Mouse (Mus musculus) liver, embryonic 15.5 days (tissue): ENCODE measurements around the gene Hscb. TPM values are rescaled to one million over a fixed set of nuclear protein-coding genes. Genes with fewer than 3 reads are reported as not detected.

Experiments
- ATAC-seq: fragments of 200-750 bp; cut with Nextera tagmentation; 2 replicates; pipeline ENCODE4 v1.8.0; 2017; ENCODE audit warnings: moderate number of reproducible peaks, mild to moderate bottlenecking, moderate library complexity; ENCODE audit not compliant: insufficient read depth
- H3K27ac ChIP-seq: fragments of 300-500 bp; sonication (generic); replicated peaks from 2 replicates; pipeline ENCODE4 v1.5.1; 2015; ENCODE audit warnings: mild to moderate bottlenecking, inconsistent platforms
- H3K27me3 ChIP-seq: fragments of 300-500 bp; sonication (generic); 2 replicates; pipeline ENCODE4 v1.6.1; 2015; ENCODE audit warnings: mild to moderate bottlenecking, inconsistent platforms
- H3K36me3 ChIP-seq: fragments of 300-500 bp; sonication (generic); replicated peaks from 2 replicates; pipeline ENCODE4 v1.6.1; 2015; ENCODE audit warnings: moderate library complexity, mild to moderate bottlenecking, inconsistent platforms
- H3K4me1 ChIP-seq: fragments of 300-500 bp; sonication (generic); replicated peaks from 2 replicates; pipeline ENCODE4 v1.6.1; 2015; ENCODE audit warnings: inconsistent platforms
- H3K4me2 ChIP-seq: fragments of 300-500 bp; sonication (generic); 2 replicates; pipeline ENCODE4 v1.6.1; 2015; ENCODE audit warnings: moderate library complexity, mild to moderate bottlenecking, inconsistent platforms
- H3K4me3 ChIP-seq: fragments of 300-500 bp; sonication (generic); replicated peaks from 2 replicates; pipeline ENCODE4 v1.5.1; 2015; ENCODE audit warnings: mild to moderate bottlenecking, inconsistent platforms
- H3K9ac ChIP-seq: fragments of 300-500 bp; sonication (generic); 2 replicates; pipeline ENCODE4 v1.6.1; 2015; ENCODE audit warnings: moderate library complexity, mild to moderate bottlenecking, inconsistent platforms
- H3K9me3 ChIP-seq: fragments of 300-500 bp; sonication (generic); replicated peaks from 2 replicates; pipeline ENCODE4 v1.6.1; 2016; ENCODE audit warnings: inconsistent platforms
- WGBS: fragments of 180-500 bp; shearing (Covaris S2); methylation state at CpG from one replicate; pipeline ENCODE4 v1.1.7; 2015; ENCODE audit warnings: mixed read lengths; ENCODE audit not compliant: insufficient replicate concordance; 5-methylcytosine and 5-hydroxymethylcytosine counted together
- polyA plus RNA-seq: library from polyadenylated mRNA; unstranded; fragments of >200 nt; fragmentation: Nextera tagmentation; extraction: Ambion mirVana; gene quantifications from 2 replicates; pipeline ENCODE4 v1.2.1, GENCODE M21; 2015

The Hscb gene
- polyA plus RNA-seq, 1 experiment from 2014 or later: 60.4 TPM

DNA sequence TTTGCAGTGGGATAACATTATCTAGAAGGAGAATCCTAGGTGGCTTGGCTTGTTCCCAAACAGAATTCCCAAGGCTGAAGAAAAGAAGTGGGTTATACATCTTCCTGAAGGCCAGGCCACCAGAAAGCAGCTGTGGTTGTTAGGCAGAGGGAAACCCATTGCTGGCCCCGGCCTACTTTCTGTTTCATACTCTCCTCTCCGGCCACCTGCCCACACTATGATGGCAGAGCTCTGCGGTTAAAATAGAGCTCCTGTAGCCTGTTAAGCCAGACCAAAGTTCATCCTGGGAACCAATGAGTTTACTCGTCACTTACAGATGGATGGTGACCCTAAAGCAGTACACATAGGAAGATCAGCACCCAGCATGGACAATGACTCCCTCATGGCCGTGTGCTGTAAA is 12.0 kb downstream of the Hscb start:
- Histone ChIP-seq H3K9ac (no peak overlapping the region), H3K4me3 (no peak overlapping the region), H3K27me3 (no peaks in the 10 kb centered on the region), H3K27ac (no peak overlapping the region), H3K4me1 (peaks cover 3% of the 10 kb centered on the region; the same call in 1 of the 2 replicates), H3K36me3 (peaks cover 46% of the 10 kb centered on the region), H3K4me2 (no peak overlapping the region), H3K9me3 (no peaks in the 10 kb centered on the region)
- 0 out of 2 replicates have a peak, but pooled peaks have one; percentile 5 for ATAC-seq
- WGBS: 77% methylated on average over 5 of the region's 5 CpGs

DNA sequence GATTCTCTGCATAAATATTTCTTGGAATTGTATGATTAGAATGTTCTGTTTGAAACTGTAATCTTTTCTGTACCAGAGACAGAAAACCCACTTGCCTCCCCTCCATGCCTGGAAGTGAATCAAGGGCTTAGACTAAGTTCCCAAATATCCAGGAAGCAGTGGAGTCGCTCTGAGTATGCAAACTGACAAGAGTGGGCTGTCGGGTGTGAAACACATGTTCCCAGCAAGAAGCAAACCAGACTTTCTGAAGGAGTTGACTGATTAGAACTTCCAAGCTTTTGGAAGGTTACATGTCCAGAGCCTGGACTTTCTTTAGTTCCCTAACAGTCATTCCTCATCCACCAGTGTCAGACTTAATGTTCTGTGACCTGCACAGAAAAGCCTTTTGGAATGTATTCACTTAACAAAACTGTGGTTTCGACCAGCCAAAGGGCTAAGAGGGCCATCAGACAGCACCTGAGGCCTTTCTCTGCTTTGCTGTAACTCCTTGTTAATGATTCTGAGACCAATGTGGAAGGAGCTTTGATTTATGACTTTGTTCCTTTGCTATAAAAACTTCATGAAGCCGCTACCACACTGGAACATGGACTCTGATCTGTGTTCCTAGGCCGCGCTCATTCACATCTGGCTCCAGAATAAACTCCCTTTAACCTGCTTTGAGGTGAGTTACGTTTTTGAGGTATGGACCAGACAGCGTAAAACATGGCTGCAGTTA is 12.6 kb downstream of the Hscb start:
- Histone ChIP-seq H3K27ac (no peak overlapping the region), H3K9me3 (no peaks in the 10 kb centered on the region), H3K36me3 (peaks cover 39% of the 10 kb centered on the region), H3K4me1 (peaks cover 3% of the 10 kb centered on the region; the same call in 1 of the 2 replicates), H3K27me3 (peaks cover 3% of the 10 kb centered on the region; the same call in 1 of the 2 replicates), H3K4me2 (no peak overlapping the region), H3K4me3 (no peak overlapping the region), H3K9ac (no peak overlapping the region)
- WGBS: 82% methylated on average over 8 of the region's 8 CpGs
- no peak for ATAC-seq

DNA sequence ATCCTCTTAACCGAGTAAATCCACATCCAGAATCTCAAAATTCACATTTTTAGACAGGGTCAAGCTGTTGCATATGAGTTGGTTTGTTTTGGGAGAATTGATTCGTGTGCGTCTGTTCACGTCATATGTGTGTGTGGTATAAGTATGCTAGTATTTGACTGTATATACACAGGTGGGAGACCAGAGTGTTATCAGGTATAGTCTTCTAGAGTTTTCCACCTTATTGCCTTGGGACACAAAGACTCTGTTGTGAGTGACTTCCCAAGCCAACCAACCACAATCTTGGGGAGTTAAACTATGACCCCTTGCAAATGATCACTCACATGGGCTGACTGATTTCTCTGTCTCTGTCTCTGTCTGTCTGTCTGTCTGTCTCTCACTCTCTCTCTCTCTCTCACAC is 15.2 kb downstream of the Hscb start:
- 69% methylated on average over 4 of the region's 4 CpGs for WGBS
- H3K36me3 ChIP-seq: peaks cover 18% of the 10 kb centered on the region
- no peak overlapping the region for H3K4me2 ChIP-seq
- no peak for ATAC-seq
- no peaks in the 10 kb centered on the region for H3K9me3 ChIP-seq
- H3K9ac ChIP-seq: no peak overlapping the region
- no peak overlapping the region for H3K27ac ChIP-seq
- H3K27me3 ChIP-seq: peaks cover 6% of the 10 kb centered on the region; the same call in 1 of the 2 replicates
- H3K4me1 ChIP-seq: 0 out of 2 replicates have a peak, but pooled peaks cover 3% of the 10 kb centered on the region
- no peak overlapping the region for H3K4me3 ChIP-seq

DNA sequence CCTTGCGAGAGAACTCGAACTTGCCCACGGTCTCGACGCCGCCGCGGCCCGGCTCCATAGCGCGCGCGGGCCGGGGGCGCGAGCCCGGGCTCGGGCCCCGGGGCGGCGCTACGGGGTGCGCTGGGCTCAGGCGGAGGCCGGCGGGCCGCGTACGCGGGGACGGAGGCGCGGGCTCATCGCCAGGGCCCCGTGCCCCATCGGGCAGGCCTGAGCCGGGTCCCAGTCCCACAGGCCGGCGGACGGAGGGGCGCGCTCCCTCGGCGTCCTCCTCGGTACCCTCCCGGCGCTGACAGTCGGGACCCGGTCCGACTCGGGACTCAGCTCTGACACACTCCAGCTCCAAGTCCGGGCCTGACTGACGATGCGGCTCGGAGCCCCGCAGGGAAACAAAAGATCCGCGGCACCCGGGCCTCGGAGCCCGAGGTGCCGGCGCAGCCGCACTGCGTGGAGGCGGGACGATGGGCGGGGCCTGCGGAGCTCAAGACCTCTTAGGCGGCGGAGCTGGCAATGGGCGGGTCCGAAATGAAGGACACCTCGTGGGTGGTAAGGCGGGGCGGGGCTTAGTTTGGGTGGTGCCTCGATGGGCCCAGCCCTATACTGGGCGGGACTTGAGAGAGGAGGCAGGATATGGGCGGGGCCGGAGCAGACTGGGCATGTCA is 29.8 kb downstream of the Hscb start, which contains the start of gene Ulk1:
Ulk1 (minus strand) TSS at position 431 of the 659 bp plus-strand sequence.
- H3K9ac ChIP-seq: peak within 1 kb of the TSS; percentile 99
- peak within 1 kb of the TSS; percentile 88 for H3K4me2 ChIP-seq
- H3K4me1 ChIP-seq: peaks cover 53% of the 10 kb centered on the region
- no peaks in the 10 kb centered on the region for H3K9me3 ChIP-seq
- H3K36me3 ChIP-seq: peaks cover 26% of the 10 kb centered on the region
- peak within 1 kb of the TSS; percentile 96 for H3K4me3 ChIP-seq
- ATAC-seq: peak; percentile 85
- WGBS: under 1% methylated on average over 80 of the region's 80 CpGs
- H3K27ac ChIP-seq: peak within 1 kb of the TSS; percentile 93
- H3K27me3 ChIP-seq: no peaks in the 10 kb centered on the region

DNA sequence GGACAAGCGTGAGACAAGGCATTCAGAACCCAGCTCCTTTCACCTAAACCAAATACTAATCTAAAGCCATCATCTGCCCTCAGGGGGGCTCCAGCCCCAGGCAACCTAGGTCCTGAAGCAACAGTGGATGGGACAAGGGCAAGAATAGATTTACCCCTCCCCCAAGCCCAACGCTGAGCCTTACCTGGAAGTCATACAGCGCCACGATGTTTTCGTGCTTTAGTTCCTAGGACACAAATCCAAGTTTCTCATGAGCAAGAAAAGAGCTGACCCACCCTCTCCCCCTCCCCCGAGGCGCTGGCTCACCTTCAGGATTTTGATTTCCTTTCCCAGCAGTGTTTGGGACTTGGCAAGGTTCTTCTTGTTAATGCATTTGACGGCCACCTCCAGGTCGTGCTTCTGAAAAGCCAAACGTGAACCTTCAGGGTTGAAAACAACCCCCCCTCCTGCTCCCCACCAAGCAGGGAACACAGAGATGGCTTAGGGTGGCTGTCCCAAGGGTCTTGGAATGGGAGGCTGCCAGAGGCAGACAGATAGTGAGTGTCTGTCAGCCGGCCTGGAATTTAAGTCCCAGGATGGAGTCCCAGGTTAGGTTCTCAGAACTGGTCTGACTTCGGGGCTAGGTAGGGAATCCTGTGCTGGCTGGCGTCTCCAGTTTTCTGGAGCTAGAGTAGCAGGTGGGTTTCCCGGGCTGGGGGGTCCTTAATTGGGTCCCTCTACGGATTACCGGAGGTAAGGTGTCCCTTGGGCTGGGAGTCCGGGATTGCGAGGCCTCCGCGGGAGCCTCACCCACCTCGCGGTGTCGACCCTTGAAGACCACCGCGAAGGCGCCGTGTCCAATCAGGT is 30.5 kb downstream of the Hscb start:
- no peak for ATAC-seq
- no peaks in the 10 kb centered on the region for H3K27me3 ChIP-seq
- H3K27ac ChIP-seq: peak overlapping the region; percentile 93
- no peaks in the 10 kb centered on the region for H3K9me3 ChIP-seq
- peak overlapping the region; percentile 88 for H3K4me2 ChIP-seq
- H3K4me1 ChIP-seq: peaks cover 60% of the 10 kb centered on the region
- peak overlapping the region; percentile 96 for H3K4me3 ChIP-seq
- 2% methylated on average over 27 of the region's 27 CpGs for WGBS
- peak overlapping the region; percentile 99 for H3K9ac ChIP-seq
- peaks cover 32% of the 10 kb centered on the region for H3K36me3 ChIP-seq

DNA sequence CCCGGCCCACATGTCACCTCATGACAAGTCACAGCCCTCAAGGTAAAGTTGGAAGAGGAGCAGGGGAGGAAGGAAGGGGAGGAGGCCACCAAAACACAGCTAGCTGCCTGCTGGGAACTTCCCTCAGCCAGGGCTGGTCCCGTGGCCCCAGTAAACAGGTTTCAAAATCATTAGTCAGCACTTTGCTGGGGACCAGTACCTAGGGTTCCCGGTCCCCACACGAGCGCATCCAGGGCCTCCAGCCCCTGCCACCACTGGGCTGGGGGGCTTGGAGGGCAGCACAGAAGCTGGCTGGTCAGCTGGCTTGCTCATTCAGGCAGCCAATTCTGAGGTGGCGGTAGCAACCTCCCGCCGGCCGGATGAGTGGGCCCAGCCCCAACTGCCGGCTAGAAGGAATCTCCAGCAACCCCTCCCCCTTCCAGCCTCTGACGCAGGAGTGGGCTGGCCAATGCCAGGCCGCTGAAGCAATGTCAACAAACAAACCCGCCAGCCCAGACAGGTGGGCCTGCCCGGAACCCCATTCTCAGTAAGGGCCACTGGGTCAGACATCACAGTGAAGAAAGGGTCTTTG is 31.4 kb downstream of the Hscb start:
- peak; percentile 75 for ATAC-seq
- Histone ChIP-seq H3K4me1 (peaks cover 69% of the 10 kb centered on the region), H3K4me3 (peak overlapping the region; percentile 96), H3K9me3 (no peaks in the 10 kb centered on the region), H3K4me2 (peak overlapping the region; percentile 88), H3K27me3 (no peaks in the 10 kb centered on the region), H3K9ac (peak overlapping the region; percentile 99), H3K27ac (peak overlapping the region; percentile 93), H3K36me3 (peaks cover 35% of the 10 kb centered on the region)
- under 1% methylated on average over 14 of the region's 14 CpGs for WGBS

DNA sequence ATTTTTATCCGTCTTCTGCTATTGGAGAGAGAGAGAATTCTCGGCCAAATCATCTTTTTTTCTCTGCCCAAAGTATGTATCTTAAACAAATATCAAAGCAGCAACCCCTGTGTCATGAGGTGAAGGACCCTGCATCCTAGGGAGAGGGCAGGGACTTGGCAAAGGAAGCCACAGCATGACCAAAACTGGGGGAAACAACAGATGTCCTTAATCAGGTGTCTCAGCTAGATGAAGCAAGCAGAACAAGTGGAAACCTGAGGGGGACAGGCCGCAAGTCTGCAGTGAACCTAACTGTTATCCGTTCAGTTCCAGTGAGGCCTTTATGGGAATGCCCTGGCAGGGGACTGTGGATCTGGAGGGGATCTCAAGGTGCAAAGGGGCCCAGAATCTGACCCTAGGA is 32.1 kb downstream of the Hscb start:
- Histone ChIP-seq H3K4me3 (peak overlapping the region; percentile 96), H3K9me3 (no peaks in the 10 kb centered on the region), H3K27ac (peak overlapping the region; percentile 93), H3K4me2 (peak overlapping the region; percentile 88), H3K9ac (peak overlapping the region; percentile 99), H3K4me1 (peaks cover 76% of the 10 kb centered on the region), H3K36me3 (peaks cover 39% of the 10 kb centered on the region), H3K27me3 (no peaks in the 10 kb centered on the region)
- no peak for ATAC-seq
- 83% methylated on average over 4 of the region's 4 CpGs for WGBS

DNA sequence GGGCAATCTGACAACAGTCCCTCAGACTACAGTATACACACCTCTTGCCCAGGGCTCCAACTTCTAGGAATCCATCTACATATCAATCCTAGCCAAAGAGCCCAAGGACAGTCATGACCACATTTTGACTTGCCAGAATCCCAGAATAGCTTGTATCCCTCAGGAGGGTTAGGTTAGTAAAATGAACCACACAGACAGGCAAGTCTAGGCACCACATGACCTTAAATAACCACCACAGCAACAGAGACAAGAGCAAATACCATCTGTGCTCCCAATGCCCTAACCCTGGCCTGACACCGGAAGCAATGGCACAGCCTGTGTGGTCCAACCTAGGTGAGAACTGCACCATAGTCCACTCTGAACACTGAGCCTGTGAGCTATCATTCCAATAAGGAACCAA is 32.9 kb downstream of the Hscb start:
- Histone ChIP-seq H3K27ac (peak overlapping the region; percentile 93), H3K4me2 (peak overlapping the region; percentile 88), H3K9ac (no peak overlapping the region), H3K27me3 (no peaks in the 10 kb centered on the region), H3K4me1 (peaks cover 84% of the 10 kb centered on the region), H3K36me3 (peaks cover 45% of the 10 kb centered on the region), H3K9me3 (no peaks in the 10 kb centered on the region), H3K4me3 (peak overlapping the region; percentile 96; the same call in 1 of the 2 replicates)
- WGBS: 83% methylated on average over 1 of the region's 1 CpGs
- ATAC-seq: no peak

DNA sequence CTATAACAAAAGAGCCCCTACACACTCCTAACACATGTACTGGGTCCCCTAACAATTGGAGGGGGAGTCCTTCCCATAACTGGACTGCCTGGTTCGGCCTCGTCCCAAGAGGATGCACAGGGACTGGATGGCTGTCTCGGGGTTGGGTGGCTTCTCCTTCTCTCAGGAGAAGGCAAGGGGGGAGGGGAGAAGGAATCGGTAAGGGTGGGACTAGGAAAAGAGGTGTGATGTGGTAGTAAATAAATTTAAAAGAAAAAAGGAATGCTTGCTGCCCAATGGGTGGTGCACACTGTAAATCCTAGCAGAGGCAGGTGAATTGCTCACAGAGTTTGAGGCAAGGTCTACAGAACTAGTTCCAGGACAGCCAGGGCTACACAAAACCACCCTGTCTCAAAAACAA is 33.4 kb downstream of the Hscb start:
- 77% methylated on average over 4 of the region's 4 CpGs for WGBS
- Histone ChIP-seq H3K27me3 (no peaks in the 10 kb centered on the region), H3K4me2 (0 out of 2 replicates have a peak overlapping the region, but pooled peaks have one; percentile 88), H3K9ac (no peak overlapping the region), H3K4me1 (peaks cover 89% of the 10 kb centered on the region), H3K9me3 (no peaks in the 10 kb centered on the region), H3K27ac (no peak overlapping the region), H3K36me3 (peaks cover 51% of the 10 kb centered on the region), H3K4me3 (no peak overlapping the region)
- no peak for ATAC-seq

DNA sequence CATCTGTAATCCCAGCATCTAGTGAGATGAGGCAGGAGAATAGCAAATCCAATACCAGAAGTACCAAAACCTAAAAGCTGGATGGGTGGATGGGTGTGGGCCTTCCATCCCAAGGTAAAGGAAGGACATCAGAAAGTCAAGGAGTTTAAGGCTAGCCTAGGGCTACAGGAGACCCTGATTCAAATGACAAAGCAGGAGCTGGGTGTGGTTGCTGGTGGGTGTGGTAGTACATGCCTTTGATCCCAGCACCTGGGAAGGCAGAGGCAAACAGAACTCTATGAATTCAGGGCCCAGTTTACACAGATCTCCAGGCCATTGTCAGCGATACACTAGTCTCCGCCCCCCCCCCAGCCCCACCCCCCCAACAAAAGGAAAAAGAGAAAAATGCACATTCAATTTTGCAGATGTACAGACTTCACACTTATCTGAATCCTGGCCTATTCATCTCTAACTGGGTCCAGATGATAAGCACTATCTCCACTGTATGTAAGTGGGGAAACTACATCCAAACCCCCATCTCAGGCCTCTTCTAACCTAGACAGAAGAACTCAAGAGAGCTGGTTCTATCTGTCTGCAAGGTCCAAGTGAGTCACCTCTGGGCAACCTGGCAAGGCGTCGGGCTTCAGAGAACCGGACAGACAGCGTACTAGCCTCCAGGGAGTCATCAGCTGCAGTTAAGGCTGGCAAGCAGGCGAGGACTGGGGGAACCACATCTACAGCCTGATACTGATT is 35.4 kb downstream of the Hscb start:
- Histone ChIP-seq H3K9ac (peak overlapping the region; percentile 26; the same call in 1 of the 2 replicates), H3K27me3 (no peaks in the 10 kb centered on the region), H3K36me3 (peaks cover 70% of the 10 kb centered on the region), H3K4me3 (peak overlapping the region; percentile 14), H3K4me2 (peak overlapping the region; percentile 51), H3K27ac (peak overlapping the region; percentile 76), H3K4me1 (peaks cover 97% of the 10 kb centered on the region), H3K9me3 (no peaks in the 10 kb centered on the region)
- 31% methylated on average over 7 of the region's 7 CpGs for WGBS
- no peak; the same call in 1 of the 2 replicates for ATAC-seq
